Mouse (Mus musculus) embryonic fibroblast, embryonic 13.5 days (primary cell): ENCODE data around the gene Cldn3.

Source experiments
- CTCF ChIP-seq: IDR thresholded peaks from 2 replicates; pipeline ENCODE4 v1.5.1; 2011; ENCODE audit warnings: mild to moderate bottlenecking, control low read depth, low read length, moderate library complexity, borderline replicate concordance; ENCODE audit not compliant: insufficient read depth
- POLR2A ChIP-seq: IDR thresholded peaks from 2 replicates; pipeline ENCODE4 v1.6.1; 2011; ENCODE audit warnings: low read depth, mild to moderate bottlenecking, control low read depth, low read length, moderate library complexity

GRCm38 (mm10) chr5:134963546-134963945 lies 22.5 kb upstream of the Cldn3 start:
- no peak for TF ChIP-seq CTCF
- no peak for TF ChIP-seq POLR2A
